Mouse (Mus musculus): Measurements from ENCODE around the gene Plekha7. TPM values are rescaled to one million over a fixed set of nuclear protein-coding genes. Genes with fewer than 3 reads are reported as not detected.

Gene Plekha7
- total and polyA plus RNA-seq, 2 experiments from 2014 or later = 19.4 to 40.4 TPM

DNA sequence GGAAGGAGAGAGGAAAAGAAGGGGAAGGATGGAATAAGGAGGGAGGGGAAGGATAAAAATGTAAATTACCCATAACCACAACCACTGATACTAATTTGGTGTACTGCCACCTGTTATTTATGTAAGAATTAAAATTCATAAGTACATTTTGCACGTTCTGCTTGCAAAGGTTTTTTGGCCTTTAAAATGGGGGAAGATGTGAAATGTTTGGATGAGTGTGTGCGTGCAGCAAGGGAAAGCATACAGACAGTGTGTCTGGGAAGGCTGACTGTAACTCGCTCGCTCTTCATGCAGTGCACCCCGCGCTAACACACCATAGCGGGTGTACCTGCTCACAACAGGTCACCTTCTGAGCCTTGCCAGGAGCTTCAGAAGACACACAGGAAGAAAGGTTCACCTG lies 90.4 kb downstream of the Plekha7 start:
- no peak overlapping the region for H3K4me3 ChIP-seq (ENCODE audit: low read depth, low read length)
- no peak for ATAC-seq (ENCODE audit: insufficient read depth, low read depth)
- H3K4me1 ChIP-seq (ENCODE audit: control insufficient read depth, insufficient read depth) = peaks cover 22% of the 10 kb centered on the region
- WGBS = 96% methylated on average over 7 of the region's 7 CpGs
- TF ChIP-seq EP300 (IDR thresholded peaks at IDR 0.05; ENCODE audit: low read depth) (no peak), CTCF (IDR thresholded peaks at IDR 0.05; ENCODE audit: low read depth) (no peak)
- H3K36me3 ChIP-seq (replicated peaks; ENCODE audit: control insufficient read depth, insufficient read depth, low read length) = no peaks in the 10 kb centered on the region; the same call in 1 of the 2 replicates
- H3K4me2 ChIP-seq (ENCODE audit: low read depth, low read length) = no peak overlapping the region
- H3K9me3 ChIP-seq (replicated peaks; ENCODE audit: control insufficient read depth, low read length) = no peaks in the 10 kb centered on the region
- no peak for DNase-seq (ENCODE audit: low spot score)
- no peak overlapping the region for H3K9ac ChIP-seq (replicated peaks; ENCODE audit: low read depth, low read length)
- no peaks in the 10 kb centered on the region for H3K27me3 ChIP-seq (ENCODE audit: control insufficient read depth, insufficient read depth, low read length)
- H3K27ac ChIP-seq (ENCODE audit: low read depth) = no peak overlapping the region

- 0 out of 2 replicates have a peak, but pooled peaks have one; percentile 12 for ATAC-seq (ENCODE audit: insufficient read depth, low read depth)
These were observed 96.3 kb downstream of the Plekha7 start for GRCm38 (mm10) chr7:116211904-116212303.

DNA sequence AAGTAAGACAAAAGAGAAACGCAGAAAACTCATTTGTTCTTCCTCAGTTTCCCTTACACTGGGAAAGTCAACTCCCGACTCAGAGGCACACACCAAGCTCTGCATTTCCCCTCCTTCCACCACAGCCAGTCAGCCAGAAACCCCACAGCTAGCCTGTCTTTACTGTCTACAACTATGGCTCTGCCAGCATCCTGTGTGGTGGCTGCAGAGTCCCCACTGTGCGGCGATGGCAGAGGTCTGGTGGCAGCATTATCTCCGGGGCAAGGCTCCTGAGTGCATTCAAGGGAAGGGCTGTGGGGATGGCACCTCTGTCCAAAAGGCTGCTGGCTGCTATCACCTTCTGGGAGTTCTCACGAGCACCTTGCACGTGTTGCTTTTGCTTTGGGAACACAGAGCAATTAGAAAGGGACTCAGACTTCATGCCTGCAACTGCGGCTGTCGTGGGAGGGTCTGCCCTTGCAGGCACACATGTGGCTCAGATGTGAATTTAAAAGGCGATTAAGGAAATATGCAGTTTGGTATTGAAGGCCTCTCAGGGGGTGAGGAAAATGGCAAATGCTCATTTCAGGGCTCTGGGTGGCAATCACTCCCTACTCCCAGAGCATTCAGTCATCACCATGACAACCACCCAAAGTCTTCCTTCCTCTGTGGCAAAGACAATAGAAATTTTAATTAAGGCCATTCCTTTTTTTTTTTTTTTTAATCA lies 98.1 kb downstream of the Plekha7 start:
- peaks cover 5% of the 10 kb centered on the region; the same call in 1 of the 2 replicates for H3K4me1 ChIP-seq (ENCODE audit: control insufficient read depth, insufficient read depth)

More at GRCm38 (mm10) chr7:116211904-116212303, 96.3 kb downstream of the Plekha7 start:
- DNase-seq (ENCODE audit: low spot score) = no peak
- no peaks in the 10 kb centered on the region; the same call in 1 of the 2 replicates for H3K36me3 ChIP-seq (replicated peaks; ENCODE audit: control insufficient read depth, insufficient read depth, low read length)
- H3K27ac ChIP-seq (ENCODE audit: low read depth) = no peak overlapping the region
- no peak overlapping the region for H3K4me2 ChIP-seq (ENCODE audit: low read depth, low read length)
- no peaks in the 10 kb centered on the region for H3K9me3 ChIP-seq (replicated peaks; ENCODE audit: control insufficient read depth, low read length)
- H3K27me3 ChIP-seq (ENCODE audit: control insufficient read depth, insufficient read depth, low read length) = no peaks in the 10 kb centered on the region
- no peak overlapping the region for H3K4me3 ChIP-seq (ENCODE audit: low read depth, low read length)
- 15% methylated on average over 9 of the region's 9 CpGs for WGBS
- H3K4me1 ChIP-seq (ENCODE audit: control insufficient read depth, insufficient read depth) = no peaks in the 10 kb centered on the region; the same call in 1 of the 2 replicates
- TF ChIP-seq EP300 (IDR thresholded peaks at IDR 0.05; ENCODE audit: low read depth) = no peak
- no peak for TF ChIP-seq CTCF (IDR thresholded peaks at IDR 0.05; ENCODE audit: low read depth)
- H3K9ac ChIP-seq (replicated peaks; ENCODE audit: low read depth, low read length) = no peak overlapping the region

DNA sequence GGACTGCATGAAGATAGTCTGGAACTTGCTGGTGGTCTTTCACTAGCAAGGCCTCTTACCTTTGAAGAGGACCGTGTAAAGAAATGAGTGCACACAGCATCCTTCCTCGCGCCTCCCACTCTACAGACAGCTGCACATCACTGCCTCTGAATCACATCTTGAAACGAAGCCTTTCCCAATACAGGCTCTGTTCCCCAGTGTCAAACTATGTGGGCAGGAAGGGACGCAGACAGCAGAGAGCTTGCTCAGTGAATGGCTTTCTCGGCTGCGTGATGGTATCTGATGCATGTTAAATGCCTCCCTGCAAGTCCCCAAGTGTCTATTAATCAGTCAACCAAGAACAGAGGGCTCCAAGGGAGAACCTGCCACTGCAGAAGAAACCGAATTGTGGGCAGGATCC lies 99.3 kb downstream of the Plekha7 start:
- no peaks in the 10 kb centered on the region for H3K27me3 ChIP-seq (ENCODE audit: control insufficient read depth, insufficient read depth, low read length)
- no peak overlapping the region for H3K9ac ChIP-seq (replicated peaks; ENCODE audit: low read depth, low read length)
- DNase-seq (ENCODE audit: low spot score) (no peak), ATAC-seq (ENCODE audit: insufficient read depth, low read depth) (no peak)
- H3K27ac ChIP-seq (ENCODE audit: low read depth) = no peak overlapping the region
- H3K4me2 ChIP-seq (ENCODE audit: low read depth, low read length) = no peak overlapping the region
- TF ChIP-seq CTCF (IDR thresholded peaks at IDR 0.05; ENCODE audit: low read depth) = no peak
- no peaks in the 10 kb centered on the region for H3K9me3 ChIP-seq (replicated peaks; ENCODE audit: control insufficient read depth, low read length)
- H3K4me3 ChIP-seq (ENCODE audit: low read depth, low read length) = no peak overlapping the region
- WGBS = 56% methylated on average over 8 of the region's 8 CpGs
- H3K4me1 ChIP-seq (ENCODE audit: control insufficient read depth, insufficient read depth) = peaks cover 15% of the 10 kb centered on the region
- H3K36me3 ChIP-seq (replicated peaks; ENCODE audit: control insufficient read depth, insufficient read depth, low read length) = no peaks in the 10 kb centered on the region

More for the DNA sequence above, 98.1 kb downstream of the Plekha7 start:
- no peak for DNase-seq (ENCODE audit: low spot score)
- Histone ChIP-seq H3K9me3 (replicated peaks; ENCODE audit: control insufficient read depth, low read length) (no peaks in the 10 kb centered on the region), H3K27ac (ENCODE audit: low read depth) (no peak overlapping the region), H3K36me3 (replicated peaks; ENCODE audit: control insufficient read depth, insufficient read depth, low read length) (no peaks in the 10 kb centered on the region), H3K4me3 (ENCODE audit: low read depth, low read length) (no peak overlapping the region), H3K4me2 (ENCODE audit: low read depth, low read length) (no peak overlapping the region), H3K27me3 (ENCODE audit: control insufficient read depth, insufficient read depth, low read length) (no peaks in the 10 kb centered on the region), H3K9ac (replicated peaks; ENCODE audit: low read depth, low read length) (no peak overlapping the region)
- no peak for ATAC-seq (ENCODE audit: insufficient read depth, low read depth)
- 30% methylated on average over 10 of the region's 10 CpGs for whole genome bisulfite sequencing
- TF ChIP-seq CTCF (IDR thresholded peaks at IDR 0.05; ENCODE audit: low read depth) = no peak
- no peak for TF ChIP-seq EP300 (IDR thresholded peaks at IDR 0.05; ENCODE audit: low read depth)

GRCm38 (mm10) chr7:116206806-116207571 lies 101.2 kb downstream of the Plekha7 start:
- no peak overlapping the region for H3K9ac ChIP-seq (replicated peaks; ENCODE audit: low read depth, low read length)
- TF ChIP-seq CTCF (IDR thresholded peaks at IDR 0.05; ENCODE audit: low read depth) (no peak), EP300 (IDR thresholded peaks at IDR 0.05; ENCODE audit: low read depth) (no peak)
- no peak overlapping the region for H3K4me3 ChIP-seq (ENCODE audit: low read depth, low read length)
- no peak for DNase-seq (ENCODE audit: low spot score)
- ATAC-seq (ENCODE audit: insufficient read depth, low read depth) = peak; percentile 65
- peaks cover 24% of the 10 kb centered on the region for H3K4me1 ChIP-seq (ENCODE audit: control insufficient read depth, insufficient read depth)
- H3K36me3 ChIP-seq (replicated peaks; ENCODE audit: control insufficient read depth, insufficient read depth, low read length) = no peaks in the 10 kb centered on the region
- H3K4me2 ChIP-seq (ENCODE audit: low read depth, low read length) = no peak overlapping the region
- WGBS = 45% methylated on average over 7 of the region's 7 CpGs
- no peaks in the 10 kb centered on the region for H3K9me3 ChIP-seq (replicated peaks; ENCODE audit: control insufficient read depth, low read length)
- H3K27me3 ChIP-seq (ENCODE audit: control insufficient read depth, insufficient read depth, low read length) = no peaks in the 10 kb centered on the region
- H3K27ac ChIP-seq (ENCODE audit: low read depth) = peak overlapping the region; percentile 22; the same call in 1 of the 2 replicates

Data from heart, postnatal 0 days (tissue).